Mouse (Mus musculus) embryonic facial prominence, embryonic 13.5 days (tissue): ENCODE measurements around the gene Ptpn14. TPM values are rescaled to one million over a fixed set of nuclear protein-coding genes. Genes with fewer than 3 reads are reported as not detected.
"Not testable (repeated sequence)": the region's sequence is repeated elsewhere in the genome, so short reads cannot be mapped to it uniquely, and the experiment has no call there.

Experiments
- ATAC-seq: fragments of 200-750 bp; cut with Nextera tagmentation; 2 replicates; pipeline ENCODE4 v1.8.0; 2017; ENCODE audit warnings: low read depth; ENCODE audit not compliant: insufficient number of reproducible peaks, insufficient read depth, low FRiP score, low TSS enrichment
- H3K27ac ChIP-seq: fragments of 300-500 bp; sonication (generic); 2 replicates; pipeline ENCODE4 v1.5.1; 2015; ENCODE audit warnings: moderate library complexity, mild to moderate bottlenecking, inconsistent platforms
- H3K27me3 ChIP-seq: fragments of 300-500 bp; sonication (generic); 2 replicates; pipeline ENCODE4 v1.6.1; 2015; ENCODE audit warnings: mild to moderate bottlenecking, inconsistent platforms
- H3K36me3 ChIP-seq: fragments of 300-500 bp; sonication (generic); 2 replicates; pipeline ENCODE4 v1.6.1; 2015; ENCODE audit warnings: mild to moderate bottlenecking, inconsistent platforms
- H3K4me1 ChIP-seq: fragments of 300-500 bp; sonication (generic); 2 replicates; pipeline ENCODE4 v1.6.1; 2015; ENCODE audit warnings: inconsistent platforms
- H3K4me2 ChIP-seq: fragments of 300-500 bp; sonication (generic); 2 replicates; pipeline ENCODE4 v1.6.1; 2015; ENCODE audit warnings: moderate library complexity, mild to moderate bottlenecking, inconsistent platforms
- H3K4me3 ChIP-seq: fragments of 300-500 bp; sonication (generic); 2 replicates; pipeline ENCODE4 v1.5.1; 2015; ENCODE audit warnings: mild to moderate bottlenecking, inconsistent platforms
- H3K9ac ChIP-seq: fragments of 300-500 bp; sonication (generic); 2 replicates; pipeline ENCODE4 v1.6.1; 2015; ENCODE audit warnings: mild to moderate bottlenecking, inconsistent platforms
- H3K9me3 ChIP-seq: fragments of 300-500 bp; sonication (generic); 2 replicates; pipeline ENCODE4 v1.6.1; 2016; ENCODE audit warnings: inconsistent platforms
- WGBS: fragments of 180-500 bp; shearing (Covaris S2); methylation state at CpG from one replicate; pipeline ENCODE4 v1.1.7; 2015; ENCODE audit warnings: mixed read lengths; 5-methylcytosine and 5-hydroxymethylcytosine counted together
- polyA plus RNA-seq: library from polyadenylated mRNA; unstranded; fragments of >200 nt; fragmentation: Nextera tagmentation; extraction: Ambion mirVana; gene quantifications from 2 replicates; pipeline ENCODE4 v1.2.1, GENCODE M21; 2015

Gene Ptpn14
- polyA plus RNA-seq, result 13.9 and 14.0 TPM in 2 replicates

DNA sequence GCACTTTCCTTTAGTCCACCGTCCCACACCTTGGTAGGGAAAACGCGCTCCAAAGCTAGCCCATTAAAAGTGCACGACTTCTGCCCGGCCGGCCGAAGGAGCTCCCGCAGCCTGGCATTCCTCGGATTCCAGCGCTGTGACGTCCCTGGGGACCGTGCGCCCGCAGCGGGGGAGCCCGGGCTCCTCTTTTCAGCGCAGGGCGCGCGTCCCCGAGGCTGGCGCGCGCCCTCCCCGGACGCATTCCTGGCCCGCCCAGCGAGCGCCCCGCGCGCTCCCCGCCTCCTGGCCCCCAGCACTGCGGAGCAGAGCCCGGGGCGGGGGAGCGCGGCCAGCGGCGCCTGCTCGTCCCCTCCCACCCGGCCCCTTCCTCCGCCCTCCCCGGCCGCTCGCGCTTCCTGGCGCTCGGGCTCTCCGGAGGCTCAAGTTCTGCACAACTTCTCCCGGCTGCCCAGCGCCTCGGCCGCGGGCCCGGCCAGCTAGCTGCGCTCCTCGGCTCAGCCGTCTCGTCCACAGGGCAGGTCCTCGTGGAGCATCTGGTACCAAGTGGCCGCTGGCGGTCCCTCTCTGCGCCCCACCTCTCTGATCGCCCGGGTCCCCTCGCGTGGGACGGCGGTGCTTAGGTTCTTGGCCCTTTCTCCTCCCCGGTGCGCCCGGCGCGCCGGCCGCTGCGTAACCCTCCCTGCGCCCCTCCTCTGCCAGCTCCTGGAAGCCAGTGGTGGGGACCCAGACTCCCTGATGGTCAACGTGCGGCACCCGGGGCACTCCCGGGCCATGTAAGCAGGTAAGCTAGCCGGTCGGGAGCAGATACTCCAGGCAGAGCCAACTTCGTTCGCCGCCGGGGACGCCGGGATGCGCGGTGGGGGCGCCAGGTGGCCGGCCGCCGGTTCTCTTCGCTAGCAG lies at the start of gene Ptpn14:
Gene Ptpn14 (plus strand): TSS at position 385 of the 900 bp plus-strand sequence.
- H3K4me1 ChIP-seq, result peaks cover 55% of the 10 kb centered on the region

DNA sequence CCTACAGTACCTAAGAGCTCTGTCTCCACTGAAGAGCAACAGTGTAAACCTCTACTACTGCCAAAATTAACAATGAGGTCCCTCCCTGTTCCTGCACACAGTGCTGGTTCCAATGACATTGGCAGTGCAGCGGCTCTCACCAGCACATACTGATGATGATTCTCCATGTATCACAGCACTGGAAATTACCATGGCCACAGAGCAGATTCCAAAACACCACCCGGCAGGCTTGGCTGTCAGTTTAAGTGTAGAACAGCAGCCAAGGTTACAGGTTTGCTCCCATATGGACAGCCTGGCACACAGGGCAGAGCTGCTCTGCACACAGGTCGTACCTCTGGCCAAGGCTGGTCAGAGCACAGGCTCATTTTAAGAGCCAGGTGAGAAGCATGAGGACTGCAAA lies 48.5 kb upstream of the Ptpn14 start:
- Histone ChIP-seq H3K4me2 (no peak overlapping the region), H3K9me3 (no peaks in the 10 kb centered on the region), H3K27me3 (no peaks in the 10 kb centered on the region), H3K27ac (no peak overlapping the region), H3K36me3 (peaks cover 69% of the 10 kb centered on the region), H3K9ac (no peak overlapping the region), H3K4me1 (no peaks in the 10 kb centered on the region), H3K4me3 (no peak overlapping the region)
- 93% methylated on average over 3 of the region's 3 CpGs for WGBS
- ATAC-seq, result no peak

More for the DNA sequence above, at the start of gene Ptpn14:
- Histone ChIP-seq H3K9ac (peak within 1 kb of the TSS; percentile 90), H3K9me3 (no peaks in the 10 kb centered on the region), H3K27ac (peak within 1 kb of the TSS; percentile 99), H3K36me3 (no peaks in the 10 kb centered on the region), H3K4me3 (peak within 1 kb of the TSS; percentile 89), H3K4me2 (peak within 1 kb of the TSS; percentile 82), H3K27me3 (no peaks in the 10 kb centered on the region)
- WGBS, result under 1% methylated on average over 98 of the region's 98 CpGs
- ATAC-seq, result peak; percentile 90

DNA sequence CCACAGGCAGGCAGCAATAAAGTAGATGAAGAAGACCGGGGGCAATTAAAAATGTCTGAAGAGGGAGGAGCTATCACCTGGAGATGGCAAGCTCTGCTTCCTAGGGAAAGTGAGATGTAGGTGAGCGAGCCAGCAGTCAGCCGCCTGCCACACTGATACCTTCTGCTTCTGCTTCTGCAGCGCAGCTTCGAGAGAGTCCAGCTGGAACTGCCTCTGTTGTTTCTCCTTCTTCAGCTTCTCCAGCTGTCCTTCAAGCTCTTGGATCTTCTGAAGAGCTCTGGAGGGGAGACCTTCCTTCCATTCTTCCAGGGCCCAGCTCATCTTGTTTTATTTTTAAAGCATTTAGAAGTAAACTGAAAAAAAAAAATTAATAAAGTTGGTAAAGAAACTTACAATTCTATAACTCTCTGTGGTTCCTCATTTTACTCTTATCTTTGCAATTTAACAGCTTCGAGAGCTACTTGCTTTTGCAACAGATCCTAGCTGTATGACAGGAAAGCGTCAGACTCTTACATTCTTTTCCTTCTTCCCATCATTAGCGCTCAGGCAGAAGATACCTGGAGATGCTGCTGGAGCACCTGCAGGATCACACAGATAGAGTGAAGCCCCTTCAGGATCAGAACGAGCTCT lies 43.2 kb upstream of the Ptpn14 start:
- 91% methylated on average over 9 of the region's 9 CpGs for WGBS
- H3K27me3 ChIP-seq, result no peaks in the 10 kb centered on the region
- peaks cover 41% of the 10 kb centered on the region for H3K36me3 ChIP-seq
- no peaks in the 10 kb centered on the region for H3K9me3 ChIP-seq
- no peak overlapping the region for H3K27ac ChIP-seq
- no peak for ATAC-seq
- peaks cover 35% of the 10 kb centered on the region for H3K4me1 ChIP-seq
- no peak overlapping the region for H3K9ac ChIP-seq
- no peak overlapping the region for H3K4me2 ChIP-seq
- H3K4me3 ChIP-seq, result no peak overlapping the region

DNA sequence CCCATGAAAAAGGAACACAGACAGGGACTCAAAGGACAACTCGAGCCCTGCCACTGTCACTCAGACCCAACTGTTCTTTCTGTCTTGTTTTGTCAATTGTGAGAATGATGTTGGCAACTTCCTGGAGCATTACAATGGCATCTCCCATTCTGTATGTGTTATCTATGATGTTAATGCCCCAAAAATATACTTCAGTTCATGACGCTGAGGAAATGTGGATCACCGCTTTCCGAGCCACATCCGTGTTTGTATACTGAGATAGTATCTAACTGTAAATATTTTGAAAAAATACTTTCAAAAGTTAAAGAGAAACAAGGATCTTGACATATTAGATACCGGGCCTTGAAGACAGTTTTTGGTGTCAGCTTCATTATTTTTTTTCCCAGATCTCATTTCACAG lies 42.0 kb upstream of the Ptpn14 start:
- H3K27ac ChIP-seq, result no peak overlapping the region
- H3K9me3 ChIP-seq, result no peaks in the 10 kb centered on the region
- H3K4me2 ChIP-seq, result peak overlapping the region; percentile 91
- no peak for ATAC-seq
- peaks cover 30% of the 10 kb centered on the region for H3K36me3 ChIP-seq
- no peak overlapping the region for H3K4me3 ChIP-seq
- H3K9ac ChIP-seq, result no peak overlapping the region
- peaks cover 35% of the 10 kb centered on the region for H3K4me1 ChIP-seq
- WGBS, result 87% methylated on average over 6 of the region's 6 CpGs
- no peaks in the 10 kb centered on the region for H3K27me3 ChIP-seq

DNA sequence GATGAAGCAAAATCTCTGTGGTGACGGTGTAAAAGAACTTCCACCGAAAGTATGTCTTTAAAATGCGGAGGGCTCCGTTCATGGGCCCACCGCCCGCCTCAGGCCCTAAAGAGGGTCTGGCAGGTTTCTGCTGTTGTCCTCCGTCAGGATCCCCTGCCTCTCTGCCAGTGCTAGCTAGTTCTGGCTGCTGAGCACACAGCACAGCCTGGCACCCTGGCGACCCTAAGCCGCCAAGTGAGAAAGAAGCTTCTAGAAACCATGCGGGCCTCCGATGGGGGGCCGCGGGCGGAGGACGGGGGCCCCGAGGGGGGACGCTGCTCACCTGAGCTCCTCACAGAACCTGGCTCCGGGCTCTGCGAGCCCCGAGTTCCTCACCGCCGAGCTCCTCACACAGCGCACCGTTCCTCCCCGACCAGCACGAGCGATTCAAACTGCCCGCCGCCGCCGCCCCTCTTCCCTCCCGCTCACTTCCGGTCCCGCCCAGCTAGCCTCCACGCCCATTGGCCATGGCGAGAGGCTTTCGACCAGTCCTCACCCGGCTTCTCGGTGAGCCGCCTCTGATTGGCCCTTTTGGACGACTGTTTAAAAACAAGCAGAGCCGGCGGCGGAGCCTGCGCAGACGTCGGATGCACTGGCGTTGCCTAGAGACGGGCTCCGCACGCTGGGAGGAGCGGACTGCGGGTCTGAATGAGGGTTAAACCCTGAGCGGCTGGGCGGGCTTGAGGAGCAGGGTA lies 40.2 kb upstream of the Ptpn14 start, which contains the start of gene Cenpf:
Gene Cenpf (minus strand): TSS at position 433 of the 734 bp plus-strand sequence.
- WGBS, result under 1% methylated on average over 54 of the region's 55 CpGs
- Histone ChIP-seq H3K27me3 (no peaks in the 10 kb centered on the region), H3K9ac (peak within 1 kb of the TSS; percentile 86), H3K4me3 (peak within 1 kb of the TSS; percentile 84), H3K4me2 (peak within 1 kb of the TSS; percentile 91), H3K36me3 (peaks cover 19% of the 10 kb centered on the region), H3K27ac (peak within 1 kb of the TSS; percentile 62; the same call in 1 of the 2 replicates), H3K4me1 (peaks cover 35% of the 10 kb centered on the region), H3K9me3 (no peaks in the 10 kb centered on the region)
- ATAC-seq, result peak; percentile 100

DNA sequence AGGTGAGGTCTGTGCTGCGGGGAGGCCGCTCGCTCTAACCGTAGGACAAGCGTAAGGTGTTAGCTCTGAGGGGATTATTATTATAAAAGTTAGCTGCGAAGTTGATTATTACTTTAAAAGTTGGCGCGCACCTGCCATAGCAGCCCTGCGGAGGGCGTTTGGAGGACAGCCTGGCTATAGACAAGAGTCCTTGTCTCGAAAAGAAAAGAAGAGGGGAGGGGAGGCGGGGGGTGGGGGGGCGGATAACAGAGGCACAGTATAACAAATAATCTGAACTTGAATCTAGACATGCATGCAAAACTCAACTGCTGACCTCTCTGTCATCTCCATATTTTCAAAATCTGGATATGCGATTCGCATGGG lies 39.7 kb upstream of the Ptpn14 start:
- Histone ChIP-seq H3K36me3 (peaks cover 14% of the 10 kb centered on the region), H3K4me3 (peak overlapping the region; percentile 84), H3K4me2 (peak overlapping the region; percentile 91), H3K9me3 (no peaks in the 10 kb centered on the region), H3K9ac (peak overlapping the region; percentile 61), H3K4me1 (peaks cover 35% of the 10 kb centered on the region), H3K27me3 (no peaks in the 10 kb centered on the region), H3K27ac (peak overlapping the region; percentile 7; the same call in 1 of the 2 replicates)
- ATAC-seq, result 0 out of 2 replicates have a peak, but pooled peaks have one; percentile 11
- under 1% methylated on average over 15 of the region's 15 CpGs for WGBS

DNA sequence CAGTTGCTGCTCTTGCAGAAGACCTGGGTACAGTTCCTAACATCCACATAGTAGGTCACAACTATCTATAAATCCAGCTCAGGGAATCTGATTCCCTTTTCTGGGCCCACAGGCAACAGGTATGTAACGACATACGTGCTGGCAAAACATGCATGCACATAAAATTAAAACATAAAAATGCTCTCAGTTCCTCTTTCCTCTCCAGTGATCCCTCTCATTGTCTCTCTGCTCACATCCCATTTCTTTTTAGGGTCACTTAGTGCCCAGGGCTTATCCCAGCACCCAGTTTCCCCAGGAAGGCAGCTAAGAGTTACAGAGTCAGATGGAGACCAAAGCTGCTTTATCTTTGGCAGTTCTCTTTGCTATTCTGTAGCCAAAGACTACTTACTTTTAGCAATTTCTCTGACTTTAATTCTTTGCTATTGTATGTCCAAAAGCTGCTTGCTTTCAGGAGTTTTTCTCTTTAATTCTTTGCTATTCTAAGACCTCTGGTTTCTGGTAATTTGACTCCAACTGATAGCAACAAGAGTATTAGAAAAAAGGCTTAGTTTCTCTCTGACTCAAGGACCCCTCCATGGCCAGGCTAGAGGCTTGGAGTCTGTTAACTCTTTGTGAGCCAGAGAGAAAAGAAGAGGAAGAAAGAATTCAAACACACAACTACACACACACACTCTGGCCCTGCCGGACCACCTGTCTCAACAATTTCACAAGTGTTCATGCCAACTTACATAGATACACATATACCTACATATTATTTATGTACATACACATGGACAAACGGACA lies 38.8 kb upstream of the Ptpn14 start:
- H3K9ac ChIP-seq, result no peak overlapping the region

DNA sequence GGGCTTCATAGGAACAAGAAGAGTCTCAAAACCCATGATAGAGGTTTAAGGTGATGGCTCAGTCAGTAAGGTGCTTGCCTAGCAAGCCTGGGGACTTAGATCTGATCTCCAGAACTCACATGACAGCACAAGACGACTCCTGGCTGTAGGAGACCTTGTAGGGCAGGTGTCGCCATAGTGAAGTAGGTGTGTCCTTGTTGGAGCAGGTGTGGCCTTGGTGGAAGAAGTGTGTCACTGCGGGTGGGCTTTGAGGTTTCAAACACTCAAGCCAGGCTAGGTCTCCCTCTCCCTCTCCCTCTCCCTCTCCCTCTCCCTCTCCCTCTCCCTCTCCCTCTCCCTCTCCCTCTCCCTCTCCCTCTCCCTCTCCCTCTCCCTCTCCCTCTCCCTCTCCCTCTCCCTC lies 35.6 kb upstream of the Ptpn14 start:
- peaks cover 17% of the 10 kb centered on the region for H3K4me1 ChIP-seq
- not testable (repeated sequence) for H3K4me2 ChIP-seq, H3K9me3 ChIP-seq, ATAC-seq, H3K9ac ChIP-seq, H3K4me3 ChIP-seq, H3K27ac ChIP-seq, H3K27me3 ChIP-seq, H3K36me3 ChIP-seq
- WGBS, result 47% methylated on average over 3 of the region's 3 CpGs

More for the DNA sequence above, 38.8 kb upstream of the Ptpn14 start:
- ATAC-seq, result no peak
- Histone ChIP-seq H3K9me3 (no peaks in the 10 kb centered on the region), H3K4me2 (peak overlapping the region; percentile 91), H3K36me3 (peaks cover 5% of the 10 kb centered on the region), H3K4me1 (peaks cover 35% of the 10 kb centered on the region), H3K27me3 (no peaks in the 10 kb centered on the region), H3K27ac (no peak overlapping the region), H3K4me3 (peak overlapping the region; percentile 84)
- WGBS, result 32% methylated on average over 4 of the region's 4 CpGs

DNA sequence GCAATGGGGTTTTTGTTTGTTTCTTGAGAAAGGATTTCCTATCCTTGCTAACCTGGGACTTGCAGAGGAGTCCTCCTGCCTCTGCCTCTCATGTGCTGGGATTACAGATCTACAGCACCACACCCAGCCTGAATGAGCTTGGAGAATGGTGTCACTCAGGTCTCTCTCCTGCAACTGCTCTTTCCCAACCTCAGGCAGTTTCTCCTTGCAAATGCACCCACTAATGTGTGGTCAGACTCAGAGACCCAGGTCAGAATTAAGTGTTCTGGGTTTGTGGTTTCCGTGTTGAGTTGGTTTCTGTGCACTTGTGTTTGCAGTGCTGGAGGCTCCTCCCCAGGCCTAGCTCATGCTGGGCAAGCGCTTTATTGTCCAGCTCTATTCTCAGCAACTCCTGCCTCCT lies 33.7 kb upstream of the Ptpn14 start:
- Histone ChIP-seq H3K4me2 (no peak overlapping the region), H3K27me3 (no peaks in the 10 kb centered on the region), H3K36me3 (no peaks in the 10 kb centered on the region), H3K4me3 (no peak overlapping the region), H3K27ac (no peak overlapping the region), H3K9ac (no peak overlapping the region), H3K9me3 (no peaks in the 10 kb centered on the region), H3K4me1 (peaks cover 7% of the 10 kb centered on the region)
- 89% methylated on average over 2 of the region's 2 CpGs for WGBS
- no peak for ATAC-seq

DNA sequence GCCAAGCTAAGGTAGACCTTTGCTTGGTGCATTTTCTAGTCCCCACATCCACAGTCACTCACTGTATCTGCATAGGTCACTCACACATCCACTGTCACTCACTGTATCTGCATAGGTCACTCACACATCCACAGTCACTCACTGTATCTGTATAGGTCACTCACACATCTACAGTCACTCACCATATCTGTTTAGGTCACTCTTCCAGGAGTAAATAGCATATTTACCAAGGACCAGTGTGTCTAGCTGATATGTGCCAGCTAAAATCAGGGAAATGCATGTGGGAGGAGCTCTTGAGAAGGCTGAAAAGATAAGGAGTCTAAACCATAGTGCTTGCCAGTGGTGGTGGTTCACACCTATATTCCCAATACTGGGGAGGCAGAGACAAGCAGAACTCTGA lies 32.7 kb upstream of the Ptpn14 start:
- Histone ChIP-seq H3K9me3 (no peaks in the 10 kb centered on the region), H3K4me3 (no peak overlapping the region), H3K27me3 (no peaks in the 10 kb centered on the region), H3K4me2 (no peak overlapping the region), H3K36me3 (no peaks in the 10 kb centered on the region), H3K4me1 (0 out of 2 replicates have a peak, but pooled peaks cover 3% of the 10 kb centered on the region), H3K27ac (no peak overlapping the region), H3K9ac (no peak overlapping the region)
- no peak for ATAC-seq

DNA sequence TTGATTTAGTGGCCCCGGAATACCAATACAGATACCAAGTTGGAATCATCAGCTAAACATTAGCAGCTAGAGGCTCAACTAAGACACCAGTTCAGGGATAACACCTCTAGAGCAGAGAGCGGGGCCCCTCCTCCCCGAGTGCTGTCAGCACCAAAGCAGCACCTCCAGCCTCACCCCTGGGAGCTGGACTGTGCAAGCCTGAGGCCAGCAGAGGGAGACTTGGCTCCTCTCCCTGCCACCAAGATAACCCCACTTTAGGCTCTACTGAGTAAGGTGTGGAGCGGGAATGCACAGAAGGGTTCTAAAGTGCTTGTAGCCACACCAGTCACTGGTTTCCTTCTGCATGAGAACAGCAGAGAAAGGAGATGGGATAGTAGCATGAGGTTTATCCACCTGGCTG lies 29.7 kb upstream of the Ptpn14 start:
- no peak overlapping the region for H3K4me2 ChIP-seq
- H3K9me3 ChIP-seq, result no peaks in the 10 kb centered on the region
- no peaks in the 10 kb centered on the region for H3K27me3 ChIP-seq
- ATAC-seq, result no peak
- no peak overlapping the region for H3K27ac ChIP-seq
- WGBS, result 80% methylated on average over 4 of the region's 4 CpGs
- H3K36me3 ChIP-seq, result no peaks in the 10 kb centered on the region
- no peak overlapping the region for H3K9ac ChIP-seq
- no peak overlapping the region for H3K4me3 ChIP-seq
- H3K4me1 ChIP-seq, result peaks cover 13% of the 10 kb centered on the region
